Mouse (Mus musculus): Measurements from ENCODE around the gene H2al1j.
"Not testable (repeated sequence)": the region's sequence is repeated elsewhere in the genome, so short reads cannot be mapped to it uniquely, and the experiment has no call there.

H2al1j gene

GRCm38 (mm10) chrX:11327522-11327921, at the start of gene H2al1j:
H2al1j (plus strand) TSS chrX:11327822.
- not testable (repeated sequence) for DNase-seq

- DNase-seq: no peak
Measured at GRCm38 (mm10) chrX:11280741-11281140, 46.9 kb upstream of the H2al1j start.

- DNase-seq: no peak
Measured at GRCm38 (mm10) chrX:11288306-11288882, 39.2 kb upstream of the H2al1j start.

GRCm38 (mm10) chrX:11289244-11289643, 38.4 kb upstream of the H2al1j start:
- no peak for DNase-seq

- DNase-seq: not testable (repeated sequence)
Measured at GRCm38 (mm10) chrX:11298957-11299356, 28.7 kb upstream of the H2al1j start, which contains the start of gene H2al1a. H2al1a (plus strand) TSS chrX:11299257.

GRCm38 (mm10) chrX:11302132-11302531, 25.5 kb upstream of the H2al1j start, which contains the start of gene H2al1b:
H2al1b (plus strand) TSS chrX:11302432.
- DNase-seq: not testable (repeated sequence)

GRCm38 (mm10) chrX:11305355-11305754, 22.3 kb upstream of the H2al1j start, which contains the start of gene H2al1c:
H2al1c (plus strand) TSS chrX:11305655.
- not testable (repeated sequence) for DNase-seq

- DNase-seq: not testable (repeated sequence)
Measured at GRCm38 (mm10) chrX:11308524-11308923, 19.1 kb upstream of the H2al1j start, which contains the start of gene H2al1d. H2al1d (plus strand) TSS chrX:11308824.

- DNase-seq: not testable (repeated sequence)
Measured at GRCm38 (mm10) chrX:11311634-11312033, 16.0 kb upstream of the H2al1j start, which contains the start of gene H2al1e. H2al1e (plus strand) TSS chrX:11311934.

GRCm38 (mm10) chrX:11314858-11315257, 12.8 kb upstream of the H2al1j start, which contains the start of gene H2al1f:
H2al1f (plus strand) TSS chrX:11315158.
- DNase-seq: not testable (repeated sequence)

GRCm38 (mm10) chrX:11317956-11318355, 9.7 kb upstream of the H2al1j start, which contains the start of gene H2al1g:
H2al1g (plus strand) TSS chrX:11318256.
- DNase-seq: not testable (repeated sequence)

- DNase-seq: not testable (repeated sequence)
Measured at GRCm38 (mm10) chrX:11321192-11321591, 6.4 kb upstream of the H2al1j start, which contains the start of gene H2al1h. H2al1h (plus strand) TSS chrX:11321492.

GRCm38 (mm10) chrX:11324359-11324758, 3.3 kb upstream of the H2al1j start, which contains the start of gene H2al1i:
H2al1i (plus strand) TSS chrX:11324659.
- DNase-seq: not testable (repeated sequence)

- peak; percentile 19 to 29 for DNase-seq
Measured at GRCm38 (mm10) chrX:11345762-11346161, 18.1 kb downstream of the H2al1j start.

- peak; percentile 24 to 48 for DNase-seq
Measured at GRCm38 (mm10) chrX:11346756-11347155, 19.1 kb downstream of the H2al1j start.

- no peak for DNase-seq
Measured at GRCm38 (mm10) chrX:11360823-11361222, 33.2 kb downstream of the H2al1j start.

GRCm38 (mm10) chrX:11361261-11361660, 33.6 kb downstream of the H2al1j start:
- no peak for DNase-seq

- DNase-seq: peak; percentile 53 to 70
Measured at GRCm38 (mm10) chrX:11363890-11364289, 36.3 kb downstream of the H2al1j start.

GRCm38 (mm10) chrX:11365151-11365550, 37.5 kb downstream of the H2al1j start:
- DNase-seq: peak in 1 of 2 experiments; percentile 4

Data from cerebellum, postnatal 25 days (tissue).